Mouse (Mus musculus) G1E (cell line): ENCODE measurements around the gene Gm4787. TPM values are rescaled to one million over a fixed set of nuclear protein-coding genes. Genes with fewer than 3 reads are reported as not detected.

Experiments
- ATAC-seq: 2 replicates; pipeline ENCODE4 v1.8.0; 2016; ENCODE audit warnings: mild to moderate bottlenecking; ENCODE audit not compliant: insufficient number of reproducible peaks, poor library complexity, low FRiP score, severe bottlenecking; ENCODE audit errors: extremely low read depth
- DNase-seq: peaks from one replicate; pipeline ENCODE4 v3.0.0; 2012; ENCODE audit warnings: low spot score
- H3K27me3 ChIP-seq: 2 replicates; pipeline ENCODE4 v1.6.1; 2012; ENCODE audit warnings: mild to moderate bottlenecking, low read length, inconsistent platforms; ENCODE audit not compliant: insufficient read depth
- H3K36me3 ChIP-seq: replicated peaks from 2 replicates; pipeline ENCODE3; 2012; ENCODE audit warnings: mild to moderate bottlenecking, inconsistent platforms
- H3K4me1 ChIP-seq: 2 replicates; pipeline ENCODE4 v1.6.1; 2012; ENCODE audit warnings: low read depth, low read length, inconsistent platforms, mixed read lengths; ENCODE audit not compliant: insufficient read depth
- H3K4me3 ChIP-seq: 2 replicates; pipeline ENCODE4 v1.5.1; 2012; ENCODE audit warnings: low read depth, mild to moderate bottlenecking, inconsistent platforms, low read length, moderate library complexity, mixed read lengths
- H3K9me3 ChIP-seq: replicated peaks from 2 replicates; pipeline ENCODE4 v1.6.1; 2012; ENCODE audit warnings: inconsistent platforms
- CTCF ChIP-seq: IDR thresholded peaks from 2 replicates; pipeline ENCODE4 v1.5.1; 2012; ENCODE audit warnings: low read depth, low read length, inconsistent platforms, mixed read lengths
- GATA1 ChIP-seq: IDR thresholded peaks from 2 replicates; pipeline ENCODE4 v1.6.1; 2012; ENCODE audit warnings: borderline replicate concordance, low read length, inconsistent platforms, mixed read lengths
- GATA2 ChIP-seq: IDR thresholded peaks from 2 replicates; pipeline ENCODE4 v1.6.1; 2012; ENCODE audit warnings: low read depth, low read length, inconsistent platforms, borderline replicate concordance
- POLR2AphosphoS5 ChIP-seq: IDR thresholded peaks from 2 replicates; pipeline ENCODE4 v1.6.1; 2012; ENCODE audit warnings: low read depth, low read length, inconsistent platforms; ENCODE audit not compliant: insufficient replicate concordance
- TAL1 ChIP-seq: conservative IDR thresholded peaks from 2 replicates; pipeline ENCODE4 v1.6.1; 2012; ENCODE audit warnings: low read depth, low read length, inconsistent platforms, mixed read lengths
- polyA plus RNA-seq: library from polyadenylated mRNA; stranded (reverse); fragments of >175 nt; gene quantifications from 2 replicates; pipeline ENCODE4 v1.2.3, GENCODE M21; 2012
- total RNA-seq, 2 experiments: library from RNA; stranded (forward) in 1 of 2; stranded (reverse) in 1 of 2; fragments of 200-1000 nt in 1 of 2; fragments of >200 nt in 1 of 2; fragmentation: Nextera tagmentation in 1 of 2; gene quantifications; 2 replicates each; pipeline ENCODE4 v1.2.3; 2014 to 2017

Gene Gm4787
- total and polyA plus RNA-seq, 3 experiments, result 0.82 to 2.2 TPM; not detected in 1

DNA sequence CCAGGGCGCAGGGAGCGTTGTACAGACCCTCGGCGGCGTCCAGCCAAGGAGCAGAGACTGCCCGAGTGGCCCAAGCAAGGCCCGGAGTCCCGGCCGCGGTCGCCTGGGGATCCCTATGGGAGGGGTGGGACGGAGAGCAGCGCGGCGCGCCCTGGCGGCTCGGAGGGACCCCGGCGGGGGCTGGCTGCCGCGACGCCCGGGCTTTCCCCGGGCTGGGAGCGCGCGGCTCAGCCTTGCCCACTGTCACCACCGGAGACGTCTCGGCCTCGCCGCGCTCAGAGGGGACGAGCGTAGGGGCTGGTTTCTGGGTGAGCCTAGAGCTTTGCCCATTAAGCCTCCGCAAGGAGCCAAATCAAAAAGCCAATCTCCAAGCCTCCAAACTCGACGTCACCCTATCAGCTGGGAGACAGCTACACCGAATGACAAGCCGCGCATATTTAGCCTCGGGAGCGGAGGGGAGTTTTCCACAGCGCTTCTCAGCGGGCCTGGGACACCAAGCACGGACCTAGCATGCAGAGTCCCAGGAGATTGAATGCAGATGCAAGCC lies 46.3 kb downstream of the Gm4787 start, which contains the start of gene Slc8a3:
Slc8a3 (minus strand) TSS at position 306 of the 547 bp plus-strand sequence.
- ATAC-seq (no peak), DNase-seq (no peak)
- TF ChIP-seq GATA2 (no peak), TAL1 (no peak), CTCF (no peak), GATA1 (no peak), POLR2AphosphoS5 (no peak)
- Histone ChIP-seq H3K4me3 (no peak within 1 kb of the TSS), H3K9me3 (no peaks in the 10 kb centered on the region), H3K4me1 (no peaks in the 10 kb centered on the region), H3K36me3 (no peaks in the 10 kb centered on the region), H3K27me3 (peaks cover 17% of the 10 kb centered on the region)

- peaks cover 17% of the 10 kb centered on the region for H3K27me3 ChIP-seq
- TF ChIP-seq CTCF (no peak), POLR2AphosphoS5 (no peak), TAL1 (no peak), GATA1 (no peak), GATA2 (no peak)
- DNase-seq, result no peak
- no peaks in the 10 kb centered on the region for H3K9me3 ChIP-seq
- H3K36me3 ChIP-seq, result no peaks in the 10 kb centered on the region
- no peak for ATAC-seq
- no peak overlapping the region for H3K4me3 ChIP-seq
- H3K4me1 ChIP-seq, result no peaks in the 10 kb centered on the region
Measured at GRCm38 (mm10) chr12:81331937-81332874, 47.1 kb downstream of the Gm4787 start.

- H3K36me3 ChIP-seq, result no peaks in the 10 kb centered on the region
- DNase-seq (no peak), ATAC-seq (no peak)
- TF ChIP-seq POLR2AphosphoS5, result no peak
- TF ChIP-seq GATA1, result no peak
- TF ChIP-seq CTCF, result no peak
- TF ChIP-seq GATA2, result no peak
- no peak for TF ChIP-seq TAL1
- H3K4me1 ChIP-seq, result no peaks in the 10 kb centered on the region
- H3K4me3 ChIP-seq, result no peak overlapping the region
- H3K9me3 ChIP-seq, result no peaks in the 10 kb centered on the region
- peaks cover 14% of the 10 kb centered on the region for H3K27me3 ChIP-seq
Measured at GRCm38 (mm10) chr12:81331046-81331638, 48.1 kb downstream of the Gm4787 start.

Other genes with a start within 250 kb of the Gm4787 start
- gene Slc8a3, start 46.3 kb downstream of the Gm4787 start, total RNA-seq (2014; fragmentation: Nextera tagmentation), result not detected in 2 replicates
- 0.12 and 0.16 TPM in 2 replicates for gene Slc8a3, start 46.3 kb downstream of the Gm4787 start, total RNA-seq (2017)
- not detected in 2 replicates for gene Slc8a3, start 46.3 kb downstream of the Gm4787 start, polyA plus RNA-seq
- gene Adam4, start 42.5 kb upstream of the Gm4787 start, total RNA-seq (2014; fragmentation: Nextera tagmentation), result 2.6 and 3.0 TPM in 2 replicates
- gene Adam4, start 42.5 kb upstream of the Gm4787 start, total RNA-seq (2017), result 0.99 and 1.5 TPM in 2 replicates
- not detected in 2 replicates for gene Adam4, start 42.5 kb upstream of the Gm4787 start, polyA plus RNA-seq
- 144 and 205 TPM in 2 replicates for gene Cox16, start 105.7 kb upstream of the Gm4787 start, total RNA-seq (2014; fragmentation: Nextera tagmentation)
- 159 and 166 TPM in 2 replicates for gene Cox16, start 105.7 kb upstream of the Gm4787 start, total RNA-seq (2017)
- 28.1 and 64.2 TPM in 2 replicates for gene Cox16, start 105.7 kb upstream of the Gm4787 start, polyA plus RNA-seq
- 30.3 and 44.0 TPM in 2 replicates for gene Gm20498, start 153.4 kb upstream of the Gm4787 start, total RNA-seq (2014; fragmentation: Nextera tagmentation)
- gene Gm20498, start 153.4 kb upstream of the Gm4787 start, total RNA-seq (2017), result 99.1 and 116 TPM in 2 replicates
- 64.7 and 98.4 TPM in 2 replicates for gene Gm20498, start 153.4 kb upstream of the Gm4787 start, polyA plus RNA-seq
- gene Synj2bp, start 153.4 kb upstream of the Gm4787 start, total RNA-seq (2014; fragmentation: Nextera tagmentation), result 80.0 and 81.6 TPM in 2 replicates
- gene Synj2bp, start 153.4 kb upstream of the Gm4787 start, total RNA-seq (2017), result 103 and 123 TPM in 2 replicates
- gene Synj2bp, start 153.4 kb upstream of the Gm4787 start, polyA plus RNA-seq, result 3.5 and 5.3 TPM in 2 replicates
- not detected in 2 replicates for gene Adam21, start 189.0 kb upstream of the Gm4787 start, total RNA-seq (2014; fragmentation: Nextera tagmentation)
- 0.22 and 0.23 TPM in 2 replicates for gene Adam21, start 189.0 kb upstream of the Gm4787 start, total RNA-seq (2017)
- not detected in 2 replicates for gene Adam21, start 189.0 kb upstream of the Gm4787 start, polyA plus RNA-seq
- gene Med6, start 215.5 kb upstream of the Gm4787 start, total RNA-seq (2014; fragmentation: Nextera tagmentation), result 45.0 and 46.7 TPM in 2 replicates
- gene Med6, start 215.5 kb upstream of the Gm4787 start, total RNA-seq (2017), result 167 and 180 TPM in 2 replicates
- 2.8 and 4.2 TPM in 2 replicates for gene Med6, start 215.5 kb upstream of the Gm4787 start, polyA plus RNA-seq